ENCODE assay signal across 25 mouse cellular contexts in the genomic region with DNA sequence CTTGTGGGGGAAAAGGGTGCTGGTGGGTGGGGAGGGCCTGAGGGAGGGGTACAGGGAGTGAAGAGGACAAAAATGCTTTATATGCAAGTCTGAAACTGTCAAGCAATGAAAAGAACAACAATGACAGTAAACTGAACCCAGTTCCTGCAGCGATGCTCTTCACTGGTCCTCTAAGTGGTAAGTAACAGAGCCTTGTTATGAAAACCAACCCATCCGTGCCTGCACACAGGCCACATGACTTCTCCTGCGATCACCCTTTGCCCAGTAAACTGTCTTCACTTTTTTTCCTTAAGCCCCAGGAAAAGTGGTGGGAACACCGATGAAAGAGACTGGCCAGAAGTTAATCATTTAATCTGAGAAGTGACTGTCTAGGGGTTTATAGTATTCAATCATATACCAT.
"Had no signal": no experiment of that assay in that cellular context is flagged by ENCODE, and none has a peak within 500 bp of the region (broad histone marks: within the 10 kb centered on the region; RNA-seq: fewer than 3 reads in every experiment).

No protein-coding gene starts in this region.

- H3K36me3 ChIP-seq: heart, embryonic 10.5 days; heart, embryonic 12.5 days; hindbrain, embryonic 10.5 days; hindbrain, embryonic 12.5 days; intestine, embryonic 15.5 days; limb, embryonic 12.5 days; liver, embryonic 13.5 days; liver, embryonic 15.5 days had no signal

- H3K4me2 ChIP-seq: heart, embryonic 12.5 days; hindbrain, embryonic 12.5 days; hindbrain, embryonic 14.5 days; intestine, embryonic 15.5 days; limb, embryonic 12.5 days; liver, embryonic 11.5 days; liver, embryonic 13.5 days; liver, embryonic 15.5 days had no signal

- H3K4me3 ChIP-seq: gastrocnemius, adult 2 months; heart, embryonic 10.5 days; heart, embryonic 12.5 days; hindbrain, embryonic 10.5 days; hindbrain, embryonic 12.5 days; intestine, embryonic 15.5 days; layer of hippocampus, adult 2 months; left cerebral cortex, adult 2 months; limb, embryonic 12.5 days; liver, embryonic 13.5 days; liver, embryonic 15.5 days had no signal

- H3K9ac ChIP-seq: heart, embryonic 12.5 days; hindbrain, embryonic 12.5 days; hindbrain, embryonic 14.5 days; intestine, embryonic 15.5 days; limb, embryonic 12.5 days; liver, embryonic 13.5 days; liver, embryonic 15.5 days; liver, postnatal 0 days had no signal

- ATAC-seq: forebrain, embryonic 16.5 days; hindbrain, embryonic 16.5 days; inflammation-experienced regulatory T-cells, adult 6 months; intestine, embryonic 15.5 days; intestine, postnatal 0 days; liver, postnatal 0 days had no signal

- DNase-seq: gastrocnemius, adult 2 months; gastrocnemius, postnatal 10 days; gastrocnemius, postnatal 25 days; heart, adult 18-20 months; heart, postnatal 10 days; heart, postnatal 4 days; liver; liver, embryonic 13.5 days; liver, postnatal 0 days; lung, adult 2 months had no signal

- H3K27me3 ChIP-seq: heart, embryonic 12.5 days; hindbrain, embryonic 12.5 days; intestine, embryonic 15.5 days; limb, embryonic 12.5 days; liver, embryonic 13.5 days; liver, embryonic 15.5 days had no signal

- H3K27ac ChIP-seq: gastrocnemius, adult 2 months; heart, embryonic 10.5 days; hindbrain, embryonic 10.5 days; hindbrain, embryonic 12.5 days; hindbrain, embryonic 14.5 days; intestine, embryonic 15.5 days; layer of hippocampus, adult 2 months; left cerebral cortex, adult 2 months; limb, embryonic 12.5 days; liver, embryonic 13.5 days; liver, embryonic 15.5 days had no signal

- H3K4me1 ChIP-seq: hindbrain, embryonic 12.5 days; liver, embryonic 13.5 days; liver, embryonic 15.5 days had no signal

- H3K9me3 ChIP-seq: heart, embryonic 10.5 days; heart, embryonic 12.5 days; hindbrain, embryonic 10.5 days; hindbrain, embryonic 12.5 days; intestine, embryonic 15.5 days; limb, embryonic 12.5 days; liver, embryonic 13.5 days; liver, embryonic 15.5 days had no signal
